ENCODE assay signal across 17 mouse cellular contexts in the genomic region with DNA sequence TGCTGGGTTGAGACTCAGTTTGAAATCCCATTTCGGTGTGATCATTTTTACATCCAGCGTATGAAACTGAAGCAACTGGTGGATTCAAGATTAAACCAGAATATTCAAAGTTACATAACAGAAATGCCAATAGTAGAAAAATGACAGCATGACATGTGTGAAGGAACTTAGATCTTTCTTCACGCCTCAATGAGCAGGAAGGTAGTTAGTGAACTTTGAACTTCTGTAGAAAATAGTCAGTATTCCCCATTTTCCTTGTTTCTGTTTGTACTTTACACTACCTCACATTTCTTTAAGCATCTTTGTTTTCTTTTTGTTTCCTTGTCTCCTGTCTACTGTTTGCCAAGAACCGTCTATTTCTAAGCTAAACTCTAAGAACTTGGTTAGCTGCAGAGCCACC. TPM values are rescaled to one million over a fixed set of nuclear protein-coding genes. Genes with fewer than 3 reads are reported as not detected.
"Had no signal": no experiment of that assay in that cellular context is flagged by ENCODE, and none has a peak within 500 bp of the region (broad histone marks: within the 10 kb centered on the region; RNA-seq: fewer than 3 reads in every experiment).

No protein-coding gene starts in this region.

- ATAC-seq: liver, postnatal 0 days; lung, postnatal 0 days; midbrain, embryonic 13.5 days; midbrain, embryonic 15.5 days had no signal

- H3K36me3 ChIP-seq: lung, embryonic 15.5 days; midbrain, embryonic 13.5 days; midbrain, embryonic 15.5 days; neural tube, embryonic 12.5 days had no signal

- H3K27ac ChIP-seq: lung, embryonic 15.5 days; macrophage; midbrain, embryonic 13.5 days; midbrain, embryonic 15.5 days; neural tube, embryonic 12.5 days had no signal

- DNase-seq: liver, postnatal 0 days; lung, adult 2 months; lung, postnatal 14 days; lung, postnatal 36 days; right cerebral cortex, postnatal 14 days; thymus, adult 18-20 months; thymus, postnatal 14 days; thymus, postnatal 36 days had no signal

- H3K4me1 ChIP-seq: midbrain, embryonic 13.5 days; midbrain, embryonic 15.5 days; neural tube, embryonic 12.5 days had no signal

- H3K27me3 ChIP-seq: lung, embryonic 15.5 days; midbrain, embryonic 13.5 days; midbrain, embryonic 15.5 days; neural tube, embryonic 12.5 days had no signal

- H3K9ac ChIP-seq: liver, postnatal 0 days; lung, embryonic 15.5 days; midbrain, embryonic 13.5 days; midbrain, embryonic 15.5 days; neural tube, embryonic 12.5 days had no signal

- H3K4me3 ChIP-seq: lung, embryonic 15.5 days; megakaryocyte, embryonic 14.5 days; midbrain, embryonic 13.5 days; midbrain, embryonic 15.5 days; neural tube, embryonic 12.5 days had no signal

- H3K9me3 ChIP-seq: lung, embryonic 15.5 days; megakaryocyte, embryonic 14.5 days; midbrain, embryonic 13.5 days; midbrain, embryonic 15.5 days; neural tube, embryonic 12.5 days had no signal

- H3K4me2 ChIP-seq: lung, embryonic 15.5 days; midbrain, embryonic 11.5 days; midbrain, embryonic 13.5 days; midbrain, embryonic 15.5 days; neural tube, embryonic 12.5 days had no signal

RNA-seq across cellular contexts. Expression of a gene that starts 53.9 kb away (rescaled TPM):
- total RNA-seq: megakaryocyte progenitor cell, adult 5-6 weeks had no signal
